Mouse (Mus musculus): ENCODE data around the gene Nlrp4f.
A peak's percentile ranks its signal among the peaks of the same experiment; 100 is the strongest.

Nlrp4f gene

GRCm38 (mm10) chr13:65205877-65206276, at the start of gene Nlrp4f:
TSS of gene Nlrp4f (minus strand) at chr13:65205977.
- DNase-seq (ENCODE audit: low spot score in 2 of 2): no peak

GRCm38 (mm10) chr13:65243273-65243672, 37.5 kb upstream of the Nlrp4f start:
- no peak for DNase-seq (ENCODE audit: low spot score in 2 of 2)

- DNase-seq (ENCODE audit: low spot score in 2 of 2): no peak
These were observed 36.6 kb upstream of the Nlrp4f start for GRCm38 (mm10) chr13:65242319-65242787.

- no peak for DNase-seq (ENCODE audit: low spot score in 2 of 2)
These were observed 36.0 kb upstream of the Nlrp4f start for GRCm38 (mm10) chr13:65241627-65242318.

- DNase-seq (ENCODE audit: low spot score in 2 of 2): peak; percentile 95 to 97
These were observed 35.4 kb upstream of the Nlrp4f start for GRCm38 (mm10) chr13:65241099-65241626.

GRCm38 (mm10) chr13:65240509-65241098, 34.8 kb upstream of the Nlrp4f start:
- peak; percentile 98 to 99 for DNase-seq (ENCODE audit: low spot score in 2 of 2)

- no peak for DNase-seq (ENCODE audit: low spot score in 2 of 2)
These were observed 31.4 kb upstream of the Nlrp4f start for GRCm38 (mm10) chr13:65237211-65237610.

GRCm38 (mm10) chr13:65226657-65227056, 20.9 kb upstream of the Nlrp4f start:
- no peak for DNase-seq (ENCODE audit: low spot score in 2 of 2)

- DNase-seq (ENCODE audit: low spot score in 2 of 2): no peak
These were observed 20.2 kb upstream of the Nlrp4f start for GRCm38 (mm10) chr13:65225945-65226344.

- DNase-seq (ENCODE audit: low spot score in 2 of 2): no peak
These were observed 5.1 kb downstream of the Nlrp4f start for GRCm38 (mm10) chr13:65200667-65201066.

GRCm38 (mm10) chr13:65176472-65177091, 29.2 kb downstream of the Nlrp4f start:
- DNase-seq (ENCODE audit: low spot score in 2 of 2): no peak

GRCm38 (mm10) chr13:65175734-65176471, 29.9 kb downstream of the Nlrp4f start:
- DNase-seq (ENCODE audit: low spot score in 2 of 2): peak; percentile 1 to 7

- no peak for DNase-seq (ENCODE audit: low spot score in 2 of 2)
These were observed 31.7 kb downstream of the Nlrp4f start for GRCm38 (mm10) chr13:65174102-65174501.

GRCm38 (mm10) chr13:65149940-65150339, 55.8 kb downstream of the Nlrp4f start, which contains the start of gene Olfr466:
TSS of gene Olfr466 (plus strand) at chr13:65150240.
- no peak for DNase-seq (ENCODE audit: low spot score in 2 of 2)

GRCm38 (mm10) chr13:65137789-65138188, 68.0 kb downstream of the Nlrp4f start, which contains the start of gene Olfr465-ps1:
TSS of gene Olfr465-ps1 (plus strand) at chr13:65138089.
- no peak for DNase-seq (ENCODE audit: low spot score in 2 of 2)
